Mouse (Mus musculus) T-helper 2 cell (primary cell): Measurements from ENCODE around the gene Tmem178.

ENCODE experiments used
- in situ Hi-C: fragments of 300-600 bp; cut with MboI, MseI; formaldehyde crosslinking; loops from one replicate; pipeline ENCODE4 v1.15.1; 2025; ENCODE audit warnings: high pct_unique_total_duplicates

The Tmem178 gene

DNA sequence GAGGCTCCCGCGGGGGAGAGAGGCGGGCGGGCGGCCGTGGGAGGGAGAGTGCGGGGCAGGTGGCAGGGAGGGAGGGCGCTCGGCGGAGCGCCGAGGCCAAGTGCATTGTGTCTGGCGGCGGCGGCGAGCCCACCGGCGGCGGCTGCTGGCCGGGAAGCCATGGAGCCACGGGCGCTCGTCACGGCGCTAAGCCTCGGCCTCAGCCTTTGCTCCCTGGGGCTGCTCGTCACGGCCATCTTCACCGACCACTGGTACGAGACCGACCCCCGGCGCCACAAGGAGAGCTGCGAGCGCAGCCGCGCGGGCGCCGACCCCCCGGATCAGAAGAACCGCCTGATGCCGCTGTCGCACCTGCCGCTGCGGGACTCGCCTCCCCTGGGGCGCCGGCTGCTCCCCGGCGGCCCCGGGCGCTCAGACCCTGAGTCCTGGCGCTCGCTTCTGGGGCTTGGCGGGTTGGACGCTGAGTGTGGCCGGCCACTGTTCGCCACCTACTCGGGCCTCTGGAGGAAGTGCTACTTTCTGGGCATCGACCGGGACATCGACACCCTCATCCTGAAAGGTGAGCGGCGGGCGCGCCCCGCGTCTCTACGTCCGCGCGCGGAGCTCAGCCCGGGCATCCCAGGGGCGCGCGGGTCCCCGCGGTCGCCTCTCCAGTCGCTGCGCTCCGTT lies at the start of gene Tmem178:
Gene Tmem178, plus strand, starts transcription at position 103 of the 669 bp plus-strand sequence.
- in situ Hi-C loops = no loop called here

DNA sequence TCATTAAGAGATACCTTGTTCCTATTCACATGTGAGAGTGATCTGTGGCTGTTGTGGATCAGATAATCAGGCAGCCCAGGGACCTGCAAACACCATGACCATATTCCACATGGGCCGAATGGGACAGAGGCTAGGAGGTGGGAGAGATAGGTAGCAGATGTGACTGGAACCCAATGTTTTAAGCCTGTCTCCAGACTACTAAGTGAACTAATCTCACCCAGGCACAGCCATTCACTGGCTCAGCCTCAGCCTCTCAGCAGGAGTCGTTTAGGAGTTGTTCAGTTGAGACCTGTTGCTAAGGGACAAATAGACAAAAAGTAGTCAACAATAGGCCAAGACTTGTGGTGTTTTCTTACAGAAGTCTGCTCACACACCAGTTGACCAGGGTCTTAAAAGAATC lies 48.0 kb upstream of the Tmem178 start:
- in situ Hi-C loops = loop anchor here (10.0 kb wide), 1 partner anchor 1512 kb away; no protein-coding TSS in a partner anchor

DNA sequence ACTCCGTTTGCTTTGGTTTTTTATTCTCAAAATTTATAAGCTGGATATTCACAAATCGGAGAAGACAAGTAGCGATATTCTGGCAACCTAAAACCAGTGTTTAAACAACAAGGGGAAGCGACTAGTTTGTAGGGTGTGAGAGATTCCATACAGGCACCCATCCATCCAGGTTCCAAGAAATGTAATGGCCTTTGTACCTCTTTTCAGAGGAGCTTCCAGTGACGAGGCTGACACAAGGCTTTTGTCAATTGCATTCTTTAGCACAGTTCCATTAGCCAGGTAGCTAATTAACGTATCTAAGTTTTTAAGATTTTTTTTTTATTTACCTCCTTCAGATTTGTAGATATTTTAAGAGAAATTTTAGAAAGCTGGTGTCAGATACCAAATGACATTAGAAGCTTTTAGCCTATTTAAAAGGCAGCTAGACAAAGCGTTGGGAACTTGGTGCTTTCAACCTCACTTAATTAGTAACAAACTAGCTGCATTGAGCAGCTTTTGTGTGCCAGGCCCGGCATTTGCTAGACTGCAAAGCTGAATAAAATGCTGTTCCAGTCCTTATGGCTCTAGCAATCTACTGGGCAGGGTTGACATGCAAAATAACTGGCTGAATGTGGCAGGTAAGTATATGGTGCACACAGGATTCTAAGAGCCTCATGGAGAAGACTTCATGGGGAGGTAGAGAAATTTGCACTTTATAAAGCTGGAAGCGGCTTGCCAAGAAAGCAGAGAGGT lies 46.6 kb upstream of the Tmem178 start:
- in situ Hi-C loops = loop anchor here (10.0 kb wide), 1 partner anchor 1513 kb away; no protein-coding TSS in a partner anchor

GRCm38 (mm10) chr17:80899513-80900199 lies 44.8 kb upstream of the Tmem178 start:
- in situ Hi-C loops = loop anchor here (10.0 kb wide), 1 partner anchor 1515 kb away; no protein-coding TSS in a partner anchor

DNA sequence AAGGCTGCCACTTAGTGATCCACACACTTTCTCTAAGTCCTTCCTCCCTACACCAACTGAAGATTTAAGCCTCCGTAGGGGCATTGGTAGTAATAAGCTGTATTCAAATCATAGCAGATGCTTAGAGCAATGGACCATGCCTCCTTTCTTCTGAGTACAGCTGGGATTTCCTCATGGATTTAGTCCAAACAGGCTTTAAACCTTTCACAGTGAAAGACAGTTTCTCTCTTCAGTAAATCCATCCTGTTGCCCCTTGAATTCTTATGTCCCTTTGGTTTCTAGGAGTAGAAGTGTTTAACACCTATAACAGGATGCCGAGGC lies 44.3 kb upstream of the Tmem178 start:
- in situ Hi-C loops = no loop called here

- in situ Hi-C loops = no loop called here
Measured at GRCm38 (mm10) chr17:80901885-80902284, 42.5 kb upstream of the Tmem178 start.

- in situ Hi-C loops = no loop called here
Measured at GRCm38 (mm10) chr17:80903121-80903875, 41.1 kb upstream of the Tmem178 start.

- in situ Hi-C loops = no loop called here
Measured at GRCm38 (mm10) chr17:80904061-80904460, 40.4 kb upstream of the Tmem178 start.

DNA sequence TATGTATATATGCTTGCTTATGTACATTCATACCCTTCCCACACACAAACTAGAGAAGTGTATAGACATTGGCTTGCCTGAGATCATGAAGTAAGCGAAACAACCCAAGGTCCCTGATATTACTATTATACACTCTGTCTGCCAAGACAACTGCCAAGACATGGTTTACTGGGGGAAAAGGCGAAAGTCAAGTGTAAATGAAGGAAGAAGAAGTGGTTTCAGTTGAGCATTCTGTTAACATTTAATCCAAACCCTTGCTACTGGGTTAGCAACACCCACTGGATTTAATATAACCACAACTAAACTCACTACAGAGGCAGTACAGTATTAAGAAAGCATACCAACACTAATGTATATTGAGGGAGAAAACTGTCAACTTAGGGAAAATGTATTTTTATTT lies 28.8 kb upstream of the Tmem178 start:
- in situ Hi-C loops = no loop called here

DNA sequence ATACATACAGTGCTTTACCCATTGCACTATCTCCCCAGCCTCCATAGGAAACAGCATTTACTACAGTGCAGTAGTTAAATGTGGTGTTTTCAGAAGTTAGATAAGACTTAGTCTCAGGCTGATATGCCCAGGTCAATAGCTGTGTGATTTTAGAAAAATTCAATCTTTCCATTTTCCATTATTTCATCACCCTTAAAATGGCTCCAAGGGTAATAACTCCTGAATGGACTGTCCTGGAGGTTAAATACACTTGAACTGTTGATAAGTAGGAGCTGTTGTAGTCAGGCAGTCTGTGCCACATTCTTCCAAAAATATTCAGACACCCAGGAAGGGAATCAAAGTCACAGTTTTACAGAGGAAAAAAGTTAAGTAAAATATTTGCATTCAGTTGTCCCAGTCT lies 25.2 kb upstream of the Tmem178 start:
- in situ Hi-C loops = no loop called here

- in situ Hi-C loops = no loop called here
Measured at GRCm38 (mm10) chr17:80921286-80922134, 22.9 kb upstream of the Tmem178 start.

DNA sequence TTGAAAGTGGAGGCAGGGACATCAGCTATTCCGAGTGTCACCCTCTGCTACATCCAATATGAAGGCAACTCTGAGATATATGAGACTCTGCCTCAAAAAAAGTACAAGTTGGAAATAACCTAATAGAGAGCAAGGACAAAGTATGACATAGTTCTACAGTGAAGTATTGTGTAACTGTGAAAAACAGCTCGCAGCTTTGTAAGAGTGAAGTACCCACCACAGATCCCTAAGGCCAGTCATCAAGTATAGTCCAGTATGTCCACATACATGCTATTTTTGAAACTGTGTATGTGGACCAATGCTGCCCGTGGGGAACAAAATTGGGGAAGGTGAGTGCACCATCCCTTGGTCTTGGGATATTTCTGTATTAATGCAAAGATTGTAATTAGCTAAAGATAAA lies 18.9 kb upstream of the Tmem178 start:
- in situ Hi-C loops = no loop called here

- in situ Hi-C loops = no loop called here
Measured at GRCm38 (mm10) chr17:80927151-80927550, 17.3 kb upstream of the Tmem178 start.

- in situ Hi-C loops = no loop called here
Measured at GRCm38 (mm10) chr17:80932716-80933115, 11.7 kb upstream of the Tmem178 start.

DNA sequence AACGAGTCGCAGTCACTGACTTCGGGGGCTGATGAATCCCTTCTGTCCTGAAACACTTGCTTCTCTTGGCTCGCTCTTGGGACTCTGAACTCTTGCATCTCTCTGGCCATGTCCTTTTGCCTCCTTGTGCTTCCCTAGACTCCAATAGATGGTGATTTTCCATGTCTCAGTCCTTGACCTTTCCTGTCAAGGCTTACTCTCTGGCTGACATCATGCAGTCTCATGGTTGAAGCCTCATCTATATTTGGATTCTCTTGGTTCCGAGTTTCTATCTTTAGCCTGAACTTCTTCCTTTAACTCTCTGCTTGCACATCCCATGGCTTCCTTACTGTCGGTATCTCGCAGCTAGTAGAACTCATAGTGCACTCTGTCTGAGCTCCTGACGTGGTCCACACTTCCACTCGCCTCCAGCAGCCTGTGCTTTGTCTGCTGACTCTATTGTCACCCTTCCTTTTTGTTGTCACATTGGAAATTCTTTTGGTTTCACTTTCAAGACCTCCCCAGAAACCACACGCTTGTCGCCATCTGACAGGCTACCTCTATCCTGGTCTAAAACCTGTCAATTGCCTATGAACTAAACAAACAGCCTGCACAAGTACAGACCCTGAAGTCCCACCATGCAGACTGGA lies 10.9 kb upstream of the Tmem178 start:
- in situ Hi-C loops = no loop called here

DNA sequence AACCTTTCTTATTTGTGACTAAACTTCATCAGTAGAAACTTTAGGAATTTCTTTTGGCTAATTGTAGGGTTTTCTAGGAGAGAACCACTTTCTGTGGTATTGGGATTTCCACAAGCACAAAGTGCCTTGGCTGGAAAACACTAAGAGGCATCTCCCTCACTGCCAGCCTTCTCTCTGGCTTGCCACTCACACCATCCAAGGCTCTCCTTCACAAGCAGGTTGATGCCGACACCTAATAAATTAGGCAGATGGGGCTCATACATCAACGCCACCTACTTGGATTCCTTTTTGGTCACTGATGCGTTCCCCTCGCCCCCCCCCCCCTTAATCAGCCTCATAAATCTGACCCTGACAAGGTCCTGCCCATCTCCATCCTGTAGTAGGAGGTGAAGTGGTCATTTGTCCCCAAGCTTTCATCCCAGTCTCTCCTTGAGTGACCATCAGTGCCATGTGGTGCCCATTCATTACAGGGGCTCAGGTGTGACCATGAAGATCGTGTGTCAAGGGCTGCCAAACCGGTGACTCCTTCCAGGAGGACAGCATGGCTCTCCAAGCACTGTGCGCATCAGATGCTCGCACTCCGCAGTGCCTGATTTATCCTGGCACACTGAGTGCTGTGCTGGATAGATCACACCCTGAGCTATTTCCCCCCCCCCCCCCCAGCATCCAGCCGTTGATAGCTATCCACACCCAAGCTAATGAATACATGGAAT lies 8.5 kb upstream of the Tmem178 start:
- in situ Hi-C loops = no loop called here

- in situ Hi-C loops = no loop called here
Measured at GRCm38 (mm10) chr17:80936521-80936920, 7.9 kb upstream of the Tmem178 start.

DNA sequence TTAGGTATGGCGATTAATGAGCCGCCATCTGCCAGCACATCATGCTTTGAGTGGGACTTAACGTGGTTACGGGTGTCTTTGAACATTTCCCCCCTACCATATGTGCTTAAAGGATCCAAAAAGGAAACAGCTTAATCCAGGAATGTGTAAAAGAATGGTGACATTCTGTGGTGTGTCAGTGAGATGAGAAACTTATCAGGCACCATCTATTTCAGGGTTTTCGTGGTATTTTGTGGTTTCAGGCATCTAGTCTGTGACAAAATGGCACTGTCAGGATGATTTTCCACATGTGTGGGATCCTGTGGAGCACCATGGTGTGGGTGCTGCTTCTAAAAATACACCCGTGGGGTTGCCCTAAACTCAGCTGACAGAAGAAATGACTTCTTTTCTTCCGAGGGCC lies 4.6 kb upstream of the Tmem178 start:
- in situ Hi-C loops = no loop called here

- in situ Hi-C loops = no loop called here
Measured at GRCm38 (mm10) chr17:80941857-80942256, 2.6 kb upstream of the Tmem178 start.
